Mouse (Mus musculus) liver, postnatal 0 days (tissue): ENCODE measurements at regions not wholly inside any gene's neighbourhood (a gene's known extent, or its start where the extent isn't known, plus 50 kb on each side); places are given as distances from the start of the nearest gene placed in this dataset.

Source experiments
- ATAC-seq: fragments of 200-750 bp; cut with Nextera tagmentation; 2 replicates; pipeline ENCODE4 v1.8.0; 2017; ENCODE audit warnings: mild to moderate bottlenecking, moderate library complexity
- DNase-seq: peaks from one replicate; pipeline ENCODE4 v3.0.0-alpha.2; 2016
- H3K27ac ChIP-seq: fragments of 300-500 bp; sonication (generic); 2 replicates; pipeline ENCODE4 v1.5.1; 2014; ENCODE audit warnings: antibody characterized with exemption, moderate library complexity, mild to moderate bottlenecking, low read depth
- H3K27me3 ChIP-seq: fragments of 300-500 bp; sonication (generic); 2 replicates; pipeline ENCODE4 v1.6.1; 2014; ENCODE audit warnings: low read length, control low read depth, mixed read lengths; ENCODE audit not compliant: insufficient read depth
- H3K36me3 ChIP-seq: fragments of 300-500 bp; sonication (generic); replicated peaks from 2 replicates; pipeline ENCODE4 v1.6.1; 2014; ENCODE audit warnings: mild to moderate bottlenecking, control low read depth, low read length, moderate library complexity, mixed read lengths; ENCODE audit not compliant: insufficient read depth
- H3K4me1 ChIP-seq: fragments of 300-500 bp; sonication (generic); 2 replicates; pipeline ENCODE4 v1.6.1; 2014; ENCODE audit warnings: antibody characterized with exemption, mild to moderate bottlenecking, control low read depth; ENCODE audit not compliant: insufficient read depth
- H3K4me2 ChIP-seq: fragments of 300-500 bp; sonication (generic); 2 replicates; pipeline ENCODE4 v1.6.1; 2014; ENCODE audit warnings: low read depth, mild to moderate bottlenecking, low read length, moderate library complexity, mixed read lengths
- H3K4me3 ChIP-seq: fragments of 300-500 bp; sonication (generic); 2 replicates; pipeline ENCODE4 v1.5.1; 2014; ENCODE audit warnings: low read depth, low read length
- H3K9ac ChIP-seq: fragments of 300-500 bp; sonication (generic); replicated peaks from 2 replicates; pipeline ENCODE4 v1.6.1; 2014; ENCODE audit warnings: mild to moderate bottlenecking, moderate library complexity
- H3K9me3 ChIP-seq: fragments of 300-500 bp; sonication (generic); 2 replicates; pipeline ENCODE4 v1.6.1; 2016; ENCODE audit warnings: mild to moderate bottlenecking, control low read depth, low read length, mixed read lengths
- CTCF ChIP-seq: sonication (generic); IDR thresholded peaks from 2 replicates; pipeline ENCODE4 v1.5.1; 2016; ENCODE audit warnings: antibody characterized with exemption, low read depth
- EP300 ChIP-seq: IDR thresholded peaks from 2 replicates; pipeline ENCODE4 v1.6.1; 2016; ENCODE audit warnings: antibody characterized with exemption, low read depth, mild to moderate bottlenecking
- WGBS: fragments of 180-500 bp; shearing (Covaris S2); extraction: QIAGEN DNeasy Blood & Tissue Kit; methylation state at CpG from one replicate; pipeline ENCODE4 v1.1.7; 2014; ENCODE audit not compliant: insufficient replicate concordance; 5-methylcytosine and 5-hydroxymethylcytosine counted together

DNA sequence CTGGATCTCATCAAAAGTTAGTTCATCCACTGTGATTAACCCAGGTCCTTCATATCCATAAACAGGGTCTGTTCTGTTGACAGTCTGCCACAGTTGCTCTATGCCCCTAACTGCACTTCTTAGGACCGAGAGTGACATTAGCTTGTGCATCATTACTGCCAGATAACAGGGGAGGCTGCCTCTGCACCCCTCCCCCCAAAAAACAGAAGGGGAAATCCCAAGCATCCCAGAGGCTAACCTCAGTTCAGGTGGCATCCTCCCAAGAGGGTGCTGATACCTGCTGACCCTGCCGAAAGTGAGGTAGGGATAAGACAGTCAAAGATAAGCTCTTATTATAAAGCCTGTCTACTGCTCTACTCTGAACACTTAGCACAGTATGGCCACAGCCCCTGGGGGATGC, 87.3 kb downstream of the Rplp1 start:
- no peak for ATAC-seq

DNA sequence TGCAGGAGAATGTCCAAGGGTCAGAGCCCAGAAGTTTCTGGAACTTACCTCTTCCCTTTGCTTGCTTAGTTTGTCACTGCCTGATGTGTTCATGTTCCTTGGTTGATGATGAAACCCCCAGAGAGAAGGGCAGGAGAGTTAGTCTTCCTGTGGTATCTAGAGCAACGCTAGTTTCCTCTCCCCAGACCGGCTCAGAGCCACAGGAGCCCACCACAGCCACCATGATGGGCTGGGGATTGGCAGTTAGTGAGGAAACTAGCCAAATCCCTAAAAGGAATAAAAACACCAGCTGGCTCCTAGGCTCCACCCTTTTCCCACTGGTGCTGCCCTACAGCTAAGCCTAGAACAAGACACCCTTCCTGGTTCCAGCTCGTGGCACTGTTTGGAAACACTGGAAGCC, 87.9 kb downstream of the Rplp1 start:
- ATAC-seq (no peak), DNase-seq (no peak)
- H3K4me1 ChIP-seq: peaks cover 9% of the 10 kb centered on the region
- H3K4me3 ChIP-seq: no peak overlapping the region
- H3K9me3 ChIP-seq: no peaks in the 10 kb centered on the region
- H3K36me3 ChIP-seq: no peaks in the 10 kb centered on the region
- 44% methylated on average over 3 of the region's 3 CpGs for WGBS
- TF ChIP-seq CTCF: no peak
- TF ChIP-seq EP300: no peak
- no peak overlapping the region for H3K27ac ChIP-seq
- no peaks in the 10 kb centered on the region for H3K27me3 ChIP-seq
- no peak overlapping the region for H3K4me2 ChIP-seq
- no peak overlapping the region for H3K9ac ChIP-seq

More for the DNA sequence above, 87.3 kb downstream of the Rplp1 start:
- H3K27me3 ChIP-seq: no peaks in the 10 kb centered on the region
- H3K27ac ChIP-seq: no peak overlapping the region
- TF ChIP-seq EP300 (no peak), CTCF (no peak)
- DNase-seq: no peak
- H3K9ac ChIP-seq: no peak overlapping the region
- H3K4me2 ChIP-seq: no peak overlapping the region
- H3K36me3 ChIP-seq: no peaks in the 10 kb centered on the region
- no peaks in the 10 kb centered on the region for H3K9me3 ChIP-seq
- peaks cover 9% of the 10 kb centered on the region for H3K4me1 ChIP-seq
- no peak overlapping the region for H3K4me3 ChIP-seq
- WGBS: 62% methylated on average over 2 of the region's 2 CpGs

DNA sequence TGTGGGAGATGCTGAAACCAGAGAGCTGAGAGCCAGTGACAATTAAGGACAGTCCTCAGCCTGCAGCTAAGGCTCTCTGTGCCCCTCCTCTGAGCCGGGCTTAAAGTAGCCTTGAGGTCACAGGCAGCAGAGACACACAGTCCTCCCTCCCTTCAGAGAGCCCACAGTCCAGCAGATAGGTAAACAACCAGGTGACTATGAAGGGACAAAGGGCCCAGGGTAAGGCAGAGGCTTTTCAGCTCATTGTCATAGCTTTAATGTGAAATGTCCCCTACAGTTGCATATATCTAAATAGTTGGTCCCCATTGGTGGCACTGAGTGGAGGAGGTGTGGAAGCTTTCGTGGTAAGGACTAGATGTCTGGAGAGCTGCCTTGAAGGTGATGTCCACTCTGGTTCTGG, 88.5 kb downstream of the Rplp1 start:
- no peaks in the 10 kb centered on the region for H3K9me3 ChIP-seq
- peaks cover 9% of the 10 kb centered on the region for H3K4me1 ChIP-seq
- DNase-seq (no peak), ATAC-seq (peak; percentile 73)
- no peak overlapping the region for H3K4me3 ChIP-seq
- no peaks in the 10 kb centered on the region for H3K27me3 ChIP-seq
- no peak overlapping the region for H3K27ac ChIP-seq
- H3K36me3 ChIP-seq: no peaks in the 10 kb centered on the region
- TF ChIP-seq CTCF (no peak), EP300 (no peak)
- no peak overlapping the region for H3K4me2 ChIP-seq
- WGBS: 51% methylated on average over 2 of the region's 2 CpGs
- H3K9ac ChIP-seq: no peak overlapping the region

DNA sequence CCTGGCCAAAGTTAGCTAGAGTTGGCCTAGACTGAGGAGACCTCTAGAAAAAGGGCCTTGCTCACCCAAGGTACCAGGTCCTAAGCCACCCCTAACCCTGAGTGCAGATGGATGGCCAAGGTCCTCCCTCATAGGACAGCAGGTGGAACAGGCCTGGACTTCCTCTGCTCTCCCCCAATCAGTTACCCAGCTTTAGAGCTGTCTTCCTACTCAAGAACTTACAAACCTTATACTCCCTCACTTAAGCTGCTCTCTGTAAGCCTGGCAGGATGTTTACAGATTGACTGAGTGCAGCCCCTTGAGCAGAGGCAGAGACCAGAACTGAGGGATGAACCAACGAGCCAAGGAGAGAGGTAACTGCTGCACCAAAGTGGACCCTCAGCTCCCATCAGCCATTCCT, 94.5 kb downstream of the Rplp1 start:
- Histone ChIP-seq H3K4me1 (peaks cover 3% of the 10 kb centered on the region; the same call in 1 of the 2 replicates), H3K4me3 (no peak overlapping the region), H3K4me2 (no peak overlapping the region), H3K9me3 (no peaks in the 10 kb centered on the region), H3K36me3 (no peaks in the 10 kb centered on the region), H3K27me3 (no peaks in the 10 kb centered on the region), H3K9ac (no peak overlapping the region), H3K27ac (no peak overlapping the region)
- DNase-seq: no peak
- ATAC-seq: no peak
- 86% methylated on average over 1 of the region's 1 CpGs for WGBS
- TF ChIP-seq EP300 (no peak), CTCF (no peak)

DNA sequence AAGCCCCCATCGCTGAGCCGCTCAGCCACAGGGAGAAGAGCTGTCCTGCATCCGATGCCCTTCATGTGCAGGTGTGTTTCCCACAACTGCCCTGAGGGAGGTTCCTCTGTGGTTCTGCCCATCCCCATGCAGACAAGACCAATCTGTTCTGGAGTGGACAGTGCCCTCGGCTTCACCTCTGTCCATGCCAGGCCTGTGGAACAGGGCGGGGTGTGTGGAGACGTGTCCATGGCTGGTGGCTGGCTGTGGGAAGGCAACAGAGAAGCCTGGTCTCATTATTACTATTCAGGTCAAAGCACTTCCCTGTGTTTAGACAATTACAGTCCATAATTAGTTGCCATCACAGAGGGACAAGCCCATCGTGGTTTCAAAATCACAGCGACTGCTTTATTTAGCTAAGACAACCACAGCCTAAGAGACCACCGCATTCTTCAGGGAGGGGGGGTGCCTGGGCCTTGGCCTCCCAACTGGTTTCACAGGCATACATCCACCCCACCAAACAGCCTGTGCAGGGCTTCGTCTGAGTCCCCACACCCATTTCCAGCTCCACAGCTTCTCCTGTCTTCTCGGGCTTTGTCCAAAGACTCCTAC, 97.7 kb downstream of the Rplp1 start:
- no peak for DNase-seq

DNA sequence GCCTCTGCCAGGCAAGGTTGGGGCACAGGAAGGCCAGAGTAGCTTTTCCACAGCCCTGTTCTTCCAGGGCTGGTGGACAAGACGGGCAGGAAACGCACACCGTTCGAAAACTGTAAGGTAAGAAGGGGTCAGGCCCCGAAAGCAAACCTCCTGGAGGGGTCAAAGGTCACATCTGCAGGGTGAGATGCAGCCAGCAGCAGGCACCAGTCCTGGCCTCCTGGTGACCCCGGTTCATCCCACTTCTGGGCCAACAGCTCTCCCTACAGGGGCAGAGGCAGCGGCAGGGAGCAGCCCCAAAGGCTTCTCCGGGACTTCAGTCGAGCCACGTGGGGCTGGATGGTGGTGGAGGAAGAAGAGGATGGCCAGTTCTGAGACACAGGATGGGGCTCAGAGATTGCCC, 98.3 kb downstream of the Rplp1 start:
- no peak for DNase-seq
- 51% methylated on average over 10 of the region's 10 CpGs for WGBS
- no peak overlapping the region for H3K27ac ChIP-seq
- TF ChIP-seq CTCF: 0 out of 2 replicates have a peak, but pooled peaks have one; percentile 28
- no peak for TF ChIP-seq EP300
- no peaks in the 10 kb centered on the region for H3K36me3 ChIP-seq
- H3K9me3 ChIP-seq: no peaks in the 10 kb centered on the region
- H3K4me2 ChIP-seq: no peak overlapping the region
- no peak for ATAC-seq
- H3K27me3 ChIP-seq: no peaks in the 10 kb centered on the region
- peaks cover 10% of the 10 kb centered on the region; the same call in 1 of the 2 replicates for H3K4me1 ChIP-seq
- H3K9ac ChIP-seq: no peak overlapping the region
- no peak overlapping the region for H3K4me3 ChIP-seq

More for the DNA sequence above, 97.7 kb downstream of the Rplp1 start:
- WGBS: 74% methylated on average over 11 of the region's 11 CpGs
- H3K9me3 ChIP-seq: no peaks in the 10 kb centered on the region
- no peak overlapping the region for H3K4me3 ChIP-seq
- no peaks in the 10 kb centered on the region for H3K27me3 ChIP-seq
- no peak overlapping the region for H3K27ac ChIP-seq
- ATAC-seq: no peak
- no peak overlapping the region for H3K9ac ChIP-seq
- no peak for TF ChIP-seq CTCF
- TF ChIP-seq EP300: no peak
- no peaks in the 10 kb centered on the region for H3K36me3 ChIP-seq
- peaks cover 10% of the 10 kb centered on the region; the same call in 1 of the 2 replicates for H3K4me1 ChIP-seq
- H3K4me2 ChIP-seq: no peak overlapping the region
